17 mouse cellular contexts compared by ENCODE assay signal in genomic region chr9:108486973-108487530, GRCm38 (mm10).
"Had no signal": no experiment of that assay in that cellular context is flagged by ENCODE, and none has a peak within 500 bp of the region (broad histone marks: within the 10 kb centered on the region; RNA-seq: fewer than 3 reads in every experiment).

No protein-coding gene starts in this region.

- H3K27me3 ChIP-seq: midbrain, embryonic 13.5 days; midbrain, embryonic 15.5 days; neural tube, embryonic 13.5 days; neural tube, embryonic 15.5 days had no signal

- H3K9me3 ChIP-seq: midbrain, embryonic 10.5 days; midbrain, embryonic 13.5 days; midbrain, embryonic 15.5 days; neural tube, embryonic 13.5 days; neural tube, embryonic 15.5 days had no signal

- H3K4me2 ChIP-seq: lung, embryonic 14.5 days; midbrain, embryonic 13.5 days; midbrain, embryonic 15.5 days; neural tube, embryonic 13.5 days; neural tube, embryonic 15.5 days had no signal

- H3K36me3 ChIP-seq: midbrain, embryonic 15.5 days had no signal

- H3K4me3 ChIP-seq: midbrain, embryonic 10.5 days; midbrain, embryonic 13.5 days; midbrain, embryonic 15.5 days; myocyte; neural tube, embryonic 13.5 days; neural tube, embryonic 15.5 days had no signal

- ATAC-seq: liver, postnatal 0 days; midbrain, embryonic 13.5 days; midbrain, embryonic 15.5 days had no signal

- H3K9ac ChIP-seq: liver, postnatal 0 days; lung, embryonic 14.5 days; midbrain, embryonic 15.5 days; neural tube, embryonic 13.5 days; neural tube, embryonic 15.5 days had no signal

- DNase-seq: liver, postnatal 0 days; lung, embryonic 14.5 days; lung, postnatal 10 days; lung, postnatal 4 days; retina, postnatal 1 day; right cerebral cortex, adult 18-20 months; right cerebral cortex, postnatal 25 days; right cerebral cortex, postnatal 4 days; spleen, adult 18-20 months; thymus, adult 18-20 months; thymus, postnatal 14 days had no signal

- H3K27ac ChIP-seq: midbrain, embryonic 10.5 days; midbrain, embryonic 13.5 days; midbrain, embryonic 15.5 days; neural tube, embryonic 13.5 days; neural tube, embryonic 15.5 days had no signal
